Mouse (Mus musculus) fat pad, adult 2 months (tissue): Measurements from ENCODE around the gene 4921536K21Rik.

Experiments used
- DNase-seq: peaks from one replicate; pipeline ENCODE4 v3.0.0-alpha.2; 2011; ENCODE audit warnings: low read depth, low spot score; ENCODE audit errors: extremely low read depth

4921536K21Rik gene

GRCm38 (mm10) chr11:3855846-3856245, 39.1 kb downstream of the 4921536K21Rik start:
- no peak for DNase-seq

DNA sequence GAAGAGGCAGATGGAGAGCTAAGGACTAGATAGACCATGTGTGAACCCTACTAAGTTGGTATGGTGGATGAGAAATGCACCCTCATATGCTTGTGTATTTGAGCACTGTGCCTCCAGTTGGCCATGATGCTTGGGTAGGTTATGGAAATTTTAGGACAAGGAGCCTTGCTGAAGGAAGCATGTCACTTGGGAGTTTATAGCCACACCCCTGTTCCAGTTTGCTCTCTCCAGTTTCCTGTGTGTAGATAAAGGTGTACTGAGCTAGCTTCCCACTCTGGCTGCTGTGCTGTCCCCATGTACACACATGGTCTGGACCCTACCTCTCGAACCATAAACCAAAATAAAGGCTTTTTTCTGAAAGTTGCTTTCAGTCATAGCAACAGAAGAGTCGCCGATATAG, 40.7 kb downstream of the 4921536K21Rik start:
- no peak for DNase-seq

- no peak for DNase-seq
Observed at GRCm38 (mm10) chr11:3853481-3854034, 41.3 kb downstream of the 4921536K21Rik start.

- DNase-seq, result no peak
Observed at GRCm38 (mm10) chr11:3853031-3853430, 41.9 kb downstream of the 4921536K21Rik start.

- no peak for DNase-seq
Observed at GRCm38 (mm10) chr11:3851872-3852271, 43.0 kb downstream of the 4921536K21Rik start.

- no peak for DNase-seq
Observed at GRCm38 (mm10) chr11:3850746-3851277, 44.1 kb downstream of the 4921536K21Rik start.

GRCm38 (mm10) chr11:3850315-3850614, 44.6 kb downstream of the 4921536K21Rik start:
- no peak for DNase-seq

- no peak for DNase-seq
Observed at GRCm38 (mm10) chr11:3849469-3850314, 45.2 kb downstream of the 4921536K21Rik start.

DNA sequence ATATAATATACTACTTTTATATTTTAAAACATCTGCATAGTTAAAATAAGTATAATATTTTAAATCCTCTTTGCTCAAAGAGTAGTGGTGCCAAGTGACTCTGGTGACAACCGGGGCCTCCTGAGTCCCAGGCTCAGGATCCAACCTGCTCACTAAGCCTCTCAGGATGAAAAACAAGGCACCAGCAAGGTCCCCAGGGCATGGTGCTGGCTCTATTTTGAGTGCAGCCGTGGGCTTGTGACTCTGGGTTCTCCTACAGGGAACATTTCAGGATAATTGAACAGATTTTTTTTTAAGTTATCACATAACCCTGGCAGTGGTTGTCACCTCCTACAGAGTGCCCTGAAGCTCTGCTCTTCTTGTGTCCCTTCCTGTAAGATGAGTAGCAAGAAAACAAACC, 48.5 kb downstream of the 4921536K21Rik start:
- DNase-seq, result no peak

GRCm38 (mm10) chr11:3843943-3844734, 50.8 kb downstream of the 4921536K21Rik start:
- no peak for DNase-seq
